Mouse (Mus musculus): ENCODE results near the gene Krt2. TPM values are rescaled to one million over a fixed set of nuclear protein-coding genes. Genes with fewer than 3 reads are reported as not detected.

Krt2 gene
- polyA plus RNA-seq, 1 experiment from 2014 or later: not detected

Other genes with a start within 250 kb of the Krt2 start
- gene Krt75, start 244.3 kb downstream of the Krt2 start, polyA plus RNA-seq (2014; fragmentation: Nextera tagmentation; extraction: Ambion mirVana): not detected in 2 replicates
- gene Gm5414, start 190.0 kb downstream of the Krt2 start, polyA plus RNA-seq (2014; fragmentation: Nextera tagmentation; extraction: Ambion mirVana): not detected in 2 replicates
- not detected in 2 replicates for gene Gm5478, start 170.8 kb downstream of the Krt2 start, polyA plus RNA-seq (2014; fragmentation: Nextera tagmentation; extraction: Ambion mirVana)
- gene Krt6b, start 137.9 kb downstream of the Krt2 start, polyA plus RNA-seq (2014; fragmentation: Nextera tagmentation; extraction: Ambion mirVana): not detected in 2 replicates
- 0.38 TPM in 1 of 2 replicates, not detected in the other for gene Krt6a, start 123.9 kb downstream of the Krt2 start, polyA plus RNA-seq (2014; fragmentation: Nextera tagmentation; extraction: Ambion mirVana)
- 16.0 and 22.4 TPM in 2 replicates for gene Krt5, start 105.3 kb downstream of the Krt2 start, polyA plus RNA-seq (2014; fragmentation: Nextera tagmentation; extraction: Ambion mirVana)
- gene Krt71, start 75.1 kb downstream of the Krt2 start, polyA plus RNA-seq (2014; fragmentation: Nextera tagmentation; extraction: Ambion mirVana): 0.11 TPM in 1 of 2 replicates, not detected in the other
- gene Krt72, start 31.7 kb downstream of the Krt2 start, polyA plus RNA-seq (2014; fragmentation: Nextera tagmentation; extraction: Ambion mirVana): not detected in 2 replicates
- not detected in 2 replicates for gene Krt73, start 15.8 kb downstream of the Krt2 start, polyA plus RNA-seq (2014; fragmentation: Nextera tagmentation; extraction: Ambion mirVana)
- gene Krt1, start 32.6 kb upstream of the Krt2 start, polyA plus RNA-seq (2014; fragmentation: Nextera tagmentation; extraction: Ambion mirVana): 0.61 and 0.75 TPM in 2 replicates
- not detected in 2 replicates for gene Krt77, start 51.5 kb upstream of the Krt2 start, polyA plus RNA-seq (2014; fragmentation: Nextera tagmentation; extraction: Ambion mirVana)
- not detected in 2 replicates for gene Krt76, start 74.8 kb upstream of the Krt2 start, polyA plus RNA-seq (2014; fragmentation: Nextera tagmentation; extraction: Ambion mirVana)
- not detected in 2 replicates for gene Krt4, start 106.6 kb upstream of the Krt2 start, polyA plus RNA-seq (2014; fragmentation: Nextera tagmentation; extraction: Ambion mirVana)
- not detected in 2 replicates for gene Krt79, start 122.2 kb upstream of the Krt2 start, polyA plus RNA-seq (2014; fragmentation: Nextera tagmentation; extraction: Ambion mirVana)
- gene Krt78, start 136.1 kb upstream of the Krt2 start, polyA plus RNA-seq (2014; fragmentation: Nextera tagmentation; extraction: Ambion mirVana): not detected in 2 replicates
- gene Krt8, start 186.3 kb upstream of the Krt2 start, polyA plus RNA-seq (2014; fragmentation: Nextera tagmentation; extraction: Ambion mirVana): 21.3 and 22.7 TPM in 2 replicates
- 26.8 and 30.1 TPM in 2 replicates for gene Krt18, start 210.0 kb upstream of the Krt2 start, polyA plus RNA-seq (2014; fragmentation: Nextera tagmentation; extraction: Ambion mirVana)